Mouse (Mus musculus) stomach, postnatal 0 days (tissue): ENCODE data around the gene Tmem106a.
"Not testable (repeated sequence)": the region's sequence is repeated elsewhere in the genome, so short reads cannot be mapped to it uniquely, and the experiment has no call there.

Experiments used
- CTCF ChIP-seq: IDR thresholded peaks from 2 replicates; pipeline ENCODE4 v1.5.1; 2016; ENCODE audit warnings: antibody characterized with exemption, low read depth, mild to moderate bottlenecking, moderate library complexity
- EP300 ChIP-seq: optimal IDR thresholded peaks from 2 replicates; pipeline ENCODE3; 2016; ENCODE audit warnings: antibody characterized with exemption

DNA sequence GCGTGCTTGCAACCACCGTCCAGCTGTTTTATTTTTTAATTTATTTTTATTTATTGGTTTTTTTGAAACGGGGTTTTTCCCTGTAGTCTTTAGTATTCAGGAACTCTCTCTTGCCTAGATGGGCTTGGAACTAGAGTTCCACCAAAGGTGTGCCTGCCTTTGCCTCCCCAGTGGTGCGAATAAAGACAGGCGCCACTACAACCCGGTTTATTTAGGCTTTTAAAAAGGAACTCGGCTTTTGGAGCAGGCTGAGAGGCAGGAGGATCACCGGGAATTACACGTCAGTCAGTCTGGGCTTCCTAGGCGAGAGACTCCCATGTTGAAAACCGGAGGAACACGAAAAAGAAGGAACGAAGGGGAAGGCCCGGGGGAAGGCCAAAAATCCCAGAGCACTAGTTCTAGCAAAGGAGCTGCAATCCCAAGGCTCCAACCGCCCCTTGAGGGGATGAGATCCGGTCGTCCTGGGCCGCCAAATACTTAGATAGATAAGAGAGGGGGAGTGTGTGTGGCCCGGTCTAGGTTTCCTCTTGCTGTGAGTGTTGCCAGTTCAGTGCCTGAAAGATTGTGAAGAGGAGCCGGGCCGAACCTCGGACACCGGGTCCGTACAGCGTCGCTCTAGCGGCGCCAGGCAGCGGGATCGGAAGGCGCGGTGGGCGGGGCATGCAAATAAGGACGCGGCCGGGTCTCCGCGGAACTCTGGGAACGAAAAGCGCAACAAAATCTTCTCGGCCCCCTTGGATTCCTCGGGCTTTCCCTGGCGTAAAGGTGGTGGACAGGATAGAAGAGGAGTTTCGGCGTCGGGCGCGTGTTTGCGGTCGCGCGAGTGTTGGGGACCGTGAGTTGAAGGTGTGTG lies 59.0 kb downstream of the Tmem106a start:
- TF ChIP-seq EP300, result not testable (repeated sequence)
- TF ChIP-seq CTCF, result peak; percentile 29; the same call in 1 of the 2 replicates
